Mouse (Mus musculus) megakaryocyte progenitor cell, adult 5-6 weeks (primary cell): Measurements from ENCODE around the gene Zfhx3. TPM values are rescaled to one million over a fixed set of nuclear protein-coding genes. Genes with fewer than 3 reads are reported as not detected.
"Not testable (repeated sequence)": the region's sequence is repeated elsewhere in the genome, so short reads cannot be mapped to it uniquely, and the experiment has no call there.

Experiments used
- ATAC-seq: replicated peaks from 2 replicates; pipeline ENCODE4 v1.8.0; 2016; ENCODE audit warnings: mild to moderate bottlenecking, moderate TSS enrichment, inconsistent platforms; ENCODE audit not compliant: poor library complexity
- total RNA-seq, 2 experiments: library from RNA; stranded (forward) in 1 of 2; stranded (reverse) in 1 of 2; fragments of 157-497, 149-512 nt in 1 of 2; fragments of 200-1000 nt in 1 of 2; gene quantifications; 2 replicates each; pipeline versions ENCODE4 v1.2.3 to v1.2.4; 2015 to 2017

The Zfhx3 gene
- total RNA-seq (2015), result 1.2 and 1.7 TPM in 2 replicates
- total RNA-seq (2017), result 0.25 and 0.34 TPM in 2 replicates

DNA sequence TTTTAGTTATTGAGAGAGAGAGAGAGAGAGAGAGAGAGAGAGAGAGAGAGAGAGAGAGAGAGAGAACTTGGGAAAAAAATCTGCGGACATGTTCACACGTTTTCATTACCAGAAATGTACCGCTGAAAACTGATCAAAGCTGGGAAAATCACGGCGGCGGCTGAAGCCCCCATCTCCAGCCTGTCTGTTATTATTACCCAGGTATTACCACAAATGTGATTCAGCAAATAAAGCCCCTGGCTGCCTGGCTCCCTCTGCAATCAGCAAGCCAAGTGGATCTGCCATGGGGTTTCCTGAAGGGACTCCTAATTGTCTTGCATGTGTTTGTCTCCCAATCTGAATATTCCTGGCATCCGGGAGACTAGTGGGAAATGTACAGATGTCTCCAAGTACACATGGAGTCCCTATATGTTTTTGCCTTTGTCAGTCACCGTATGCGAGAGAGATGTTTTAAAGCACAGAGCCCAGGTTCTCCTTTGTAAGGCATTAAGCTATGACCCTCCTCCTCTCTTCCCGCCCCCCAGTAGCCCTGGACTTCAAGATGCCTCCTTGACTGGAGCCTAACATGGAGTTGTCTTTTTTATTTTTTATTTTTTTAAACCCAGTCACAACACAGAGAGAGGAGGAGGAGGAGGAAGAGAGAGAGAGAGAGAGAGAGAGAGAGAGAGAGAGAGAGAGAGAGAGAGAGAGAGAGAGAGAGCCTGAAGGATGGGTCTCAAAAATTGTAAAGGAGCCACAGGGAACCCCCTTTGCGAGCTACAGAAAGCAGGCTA, at the start of gene Zfhx3:
Gene Zfhx3, plus strand, starts transcription at position 723 of the 773 bp plus-strand sequence.
- ATAC-seq, result no peak

DNA sequence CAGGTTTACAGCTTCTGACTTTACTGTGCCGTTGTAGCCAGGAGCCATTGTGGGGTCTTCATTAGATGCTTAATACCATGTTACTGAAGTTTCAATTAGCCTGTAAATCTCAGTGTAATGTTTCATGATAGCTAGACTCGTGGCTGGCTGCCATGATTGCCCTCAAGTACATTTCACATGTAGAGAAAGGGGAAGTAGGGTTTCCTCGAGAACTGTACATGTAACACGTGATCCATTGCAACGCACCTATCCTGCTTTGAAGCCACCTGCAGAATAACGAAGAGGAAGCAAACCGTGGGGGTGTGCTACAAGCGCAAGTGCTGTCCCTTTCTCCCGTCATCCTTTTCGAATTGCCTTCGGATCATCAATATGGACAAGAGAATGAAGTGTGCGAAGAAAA, 23.5 kb upstream of the Zfhx3 start:
- ATAC-seq, result 0 out of 2 replicates have a peak, but pooled peaks have one; percentile 37

DNA sequence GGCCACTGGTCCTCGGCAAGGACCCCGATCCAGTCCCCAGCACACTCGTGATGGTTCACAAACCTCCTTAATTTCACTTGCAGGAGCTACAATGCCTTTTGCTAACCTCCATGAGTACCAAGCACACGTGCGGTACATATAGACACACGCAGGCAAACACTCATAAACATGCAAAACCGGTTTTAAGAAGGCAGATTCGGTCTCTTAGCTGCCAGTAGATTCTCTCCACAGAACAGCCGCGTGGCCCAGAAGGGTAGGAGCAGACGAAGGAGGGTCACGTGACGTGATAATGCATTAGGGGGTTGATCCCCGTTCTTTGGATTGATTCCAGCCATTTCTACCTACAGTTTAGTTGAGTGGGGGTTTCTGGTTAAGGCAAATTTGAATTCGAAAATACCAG, 16.3 kb upstream of the Zfhx3 start:
- ATAC-seq, result no peak

DNA sequence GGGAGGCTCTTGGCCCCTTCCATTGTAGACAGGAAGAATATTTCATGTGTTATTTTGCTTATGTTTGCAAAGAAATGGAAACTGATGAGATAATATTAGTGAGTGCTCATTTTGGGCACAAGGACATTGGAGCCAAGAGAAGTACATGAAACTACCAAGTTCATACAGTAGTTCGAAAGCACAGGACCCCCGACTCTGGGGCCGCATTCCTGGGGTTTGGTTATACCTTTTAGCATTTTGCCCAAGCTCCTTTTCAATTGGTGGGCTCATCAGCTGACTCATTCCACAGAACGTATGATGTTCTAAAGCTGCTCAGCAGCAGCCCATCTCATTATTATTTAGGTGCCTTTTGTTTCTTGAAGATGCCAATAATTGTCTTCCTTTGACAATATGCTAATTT, 5.7 kb upstream of the Zfhx3 start:
- ATAC-seq, result no peak

DNA sequence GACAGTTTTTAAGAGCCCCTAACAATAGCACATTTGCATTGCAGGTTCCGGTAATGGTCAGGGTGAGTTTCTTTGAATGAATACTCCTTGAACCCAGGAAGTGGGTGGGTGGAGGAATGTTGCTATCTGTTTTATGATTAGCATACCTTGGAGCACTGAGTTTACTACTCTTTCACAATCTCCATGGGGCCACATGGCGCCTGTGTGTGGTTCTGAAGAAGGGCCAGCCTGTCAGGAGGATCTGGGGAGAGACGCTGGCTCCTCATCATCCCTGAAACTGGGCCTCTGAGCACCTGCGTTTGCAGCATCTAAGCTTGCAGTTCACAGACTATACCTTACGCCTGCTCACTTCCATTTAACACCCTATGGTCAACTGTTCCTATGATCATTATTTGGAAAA, 4.2 kb upstream of the Zfhx3 start:
- ATAC-seq, result not testable (repeated sequence)

DNA sequence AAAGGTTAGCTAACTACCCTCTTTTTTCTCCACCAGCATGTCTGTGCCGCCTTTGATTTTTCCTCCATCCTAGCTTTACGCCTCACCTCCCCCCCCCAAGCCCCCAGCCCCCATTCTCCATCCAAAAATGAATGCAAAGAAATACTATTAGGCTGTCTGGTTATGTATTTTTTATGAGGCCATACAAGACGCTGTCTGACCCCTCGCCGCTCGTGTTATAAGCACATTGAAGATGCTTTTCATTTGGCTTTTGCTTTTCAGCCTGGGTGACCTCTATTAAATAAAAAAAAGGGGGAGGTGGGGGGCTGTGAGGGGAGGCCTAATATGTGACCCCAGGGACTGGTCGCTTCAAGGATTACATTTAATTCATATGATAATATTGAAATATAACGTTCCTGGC, 2.3 kb upstream of the Zfhx3 start:
- no peak for ATAC-seq

DNA sequence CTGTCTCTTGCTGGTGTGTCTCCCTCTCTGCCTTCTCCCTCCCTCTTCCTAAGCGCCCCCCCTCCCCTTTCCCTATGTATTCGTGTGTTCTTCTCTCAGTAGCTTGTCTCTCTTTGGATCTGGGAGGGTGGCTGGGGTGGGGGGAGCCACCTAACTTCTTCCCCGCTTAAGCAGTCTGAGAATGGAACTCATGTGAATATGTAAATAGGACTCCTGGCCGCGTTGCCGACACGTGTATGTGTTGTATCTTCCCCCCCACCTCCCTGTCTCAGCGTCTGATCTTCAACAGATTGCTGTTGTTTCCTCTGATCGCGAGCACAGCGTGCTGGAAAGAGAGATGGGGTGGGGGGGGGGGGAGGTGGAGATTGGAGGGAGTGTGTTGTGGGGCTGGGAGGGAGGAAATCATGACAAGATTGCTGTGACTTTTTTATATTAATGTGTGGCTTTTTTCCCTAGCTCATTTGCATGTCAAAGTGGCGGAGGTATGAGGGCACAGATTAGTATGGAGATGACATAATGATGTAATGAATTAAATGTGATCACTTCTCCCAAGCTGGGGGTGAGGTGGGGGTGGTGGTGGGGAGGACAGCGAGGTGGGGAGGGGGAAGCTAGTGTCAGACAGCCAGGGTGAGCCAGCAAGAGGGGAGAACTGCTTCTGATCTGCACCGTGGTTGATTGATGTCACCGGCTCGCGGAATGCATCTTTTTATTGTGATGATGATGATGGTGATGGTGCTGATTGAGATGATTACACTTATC, 487 bp downstream of the Zfhx3 start:
- ATAC-seq, result no peak

DNA sequence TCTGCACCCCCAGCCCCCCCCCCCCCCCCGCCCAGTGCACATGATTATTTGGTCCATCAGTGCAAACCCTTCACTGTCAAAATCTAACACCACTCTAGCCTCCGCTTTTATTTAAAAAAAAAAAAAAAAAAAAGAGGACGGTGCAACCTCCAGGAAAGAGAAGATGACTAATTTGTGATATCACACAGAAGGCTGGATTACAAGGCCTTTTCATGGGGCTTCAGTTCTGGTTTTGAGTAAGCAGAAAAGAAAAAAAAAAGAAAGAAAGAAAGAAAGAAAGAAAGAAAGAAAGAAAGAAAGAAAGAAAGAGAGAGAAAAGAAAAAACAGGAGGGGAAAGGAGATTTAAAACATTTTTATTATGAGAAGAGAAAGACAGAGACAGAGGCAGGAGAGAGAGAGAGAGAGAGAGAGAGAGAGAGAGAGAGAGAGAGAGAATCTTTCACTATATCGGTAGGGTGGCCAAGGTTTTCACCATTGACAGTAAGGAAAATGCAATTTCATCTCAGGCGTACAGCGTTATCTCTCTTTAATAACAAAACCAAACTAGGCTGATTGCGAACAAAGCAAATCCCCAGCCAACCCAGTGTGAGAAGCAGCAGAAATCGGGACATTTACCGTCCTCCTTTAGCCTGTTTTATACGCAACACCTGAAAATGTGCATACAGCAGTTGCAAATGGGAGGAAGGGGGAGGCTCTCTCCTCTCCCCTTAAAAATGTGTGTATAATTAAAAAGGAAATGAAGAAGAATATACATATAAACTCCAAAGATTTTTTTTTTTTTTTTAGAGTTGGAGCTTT, 1.3 kb downstream of the Zfhx3 start:
- no peak for ATAC-seq

DNA sequence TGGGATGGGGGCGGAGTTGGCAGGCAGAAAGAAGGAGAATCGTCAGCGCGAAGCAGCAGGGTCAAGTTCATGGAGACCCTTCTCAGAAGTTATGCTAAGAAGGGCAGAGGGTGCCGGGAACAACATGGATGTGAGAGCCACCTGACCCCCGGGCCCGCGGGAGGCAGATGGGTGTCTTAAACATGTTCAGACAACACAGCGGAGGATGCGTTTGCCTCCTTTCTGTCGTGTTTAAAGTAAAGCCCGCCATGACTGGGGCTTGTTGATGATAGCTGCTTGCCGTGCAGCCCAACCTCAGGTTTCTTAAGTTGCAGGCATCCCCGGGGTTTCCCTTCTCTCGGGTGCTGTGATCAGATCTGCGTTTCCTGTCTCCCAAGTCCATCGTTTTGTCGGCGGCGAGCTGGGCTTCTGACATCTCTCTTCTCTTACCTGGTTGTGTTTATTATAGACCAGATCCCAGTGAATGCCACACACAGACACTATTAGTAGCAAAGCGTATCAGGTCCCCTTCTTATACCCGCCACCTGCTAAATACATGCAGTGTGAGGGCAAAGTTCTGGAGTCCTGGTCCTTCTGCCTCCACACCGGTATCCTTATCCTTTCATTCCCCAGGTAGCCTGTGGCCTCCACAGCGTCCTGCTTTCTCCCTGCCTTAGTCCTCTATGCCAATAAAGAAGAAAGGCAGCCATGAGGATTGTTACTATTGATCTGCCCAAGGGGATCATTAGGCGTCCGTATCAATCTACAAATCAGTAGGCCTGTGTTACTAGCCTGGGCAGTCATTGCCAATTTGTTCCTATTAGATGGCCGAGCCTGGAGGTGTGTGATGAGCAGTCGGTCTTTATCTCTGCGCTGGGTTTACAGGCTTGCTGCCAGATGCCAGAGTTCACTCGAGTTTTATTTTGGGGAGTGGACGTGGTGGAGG, 2.5 kb downstream of the Zfhx3 start:
- ATAC-seq, result no peak

DNA sequence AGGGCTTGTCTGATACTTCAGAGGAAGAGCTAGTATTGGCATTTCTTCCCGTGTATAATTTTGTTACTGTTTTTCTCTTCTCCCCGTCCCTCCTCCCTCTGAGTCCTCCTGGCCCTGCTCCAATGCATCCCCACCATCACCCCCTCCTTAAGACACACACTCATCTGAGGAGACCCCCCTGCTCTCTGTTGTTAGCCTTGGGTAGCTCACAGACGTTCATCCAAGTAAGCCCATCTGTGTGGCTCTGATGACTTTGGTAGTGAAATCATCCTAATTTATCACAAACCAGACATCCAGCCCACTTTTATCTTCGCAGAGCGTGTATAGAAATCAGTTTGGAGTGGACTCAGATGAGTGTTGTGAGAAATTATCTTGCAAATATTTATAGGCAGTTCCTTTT, 4.4 kb downstream of the Zfhx3 start:
- no peak for ATAC-seq

DNA sequence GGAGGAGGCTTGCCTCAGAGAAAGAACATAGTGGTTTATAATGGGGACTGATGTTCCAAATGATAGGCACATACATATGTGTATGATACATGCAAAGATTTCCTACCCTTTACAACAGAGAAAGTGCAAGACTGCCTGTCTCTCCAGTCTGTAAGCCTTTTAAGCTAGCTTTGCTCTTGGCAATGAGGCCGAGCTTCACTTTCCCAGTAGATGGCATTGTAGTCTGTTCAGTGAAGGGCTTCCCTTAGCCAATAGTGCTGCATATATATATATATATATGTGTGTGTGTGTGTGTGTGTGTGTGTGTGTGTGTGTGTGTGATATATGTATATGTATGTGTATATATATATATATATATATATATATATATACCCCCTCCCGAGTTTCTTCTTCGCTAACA, 13.4 kb downstream of the Zfhx3 start:
- no peak for ATAC-seq

DNA sequence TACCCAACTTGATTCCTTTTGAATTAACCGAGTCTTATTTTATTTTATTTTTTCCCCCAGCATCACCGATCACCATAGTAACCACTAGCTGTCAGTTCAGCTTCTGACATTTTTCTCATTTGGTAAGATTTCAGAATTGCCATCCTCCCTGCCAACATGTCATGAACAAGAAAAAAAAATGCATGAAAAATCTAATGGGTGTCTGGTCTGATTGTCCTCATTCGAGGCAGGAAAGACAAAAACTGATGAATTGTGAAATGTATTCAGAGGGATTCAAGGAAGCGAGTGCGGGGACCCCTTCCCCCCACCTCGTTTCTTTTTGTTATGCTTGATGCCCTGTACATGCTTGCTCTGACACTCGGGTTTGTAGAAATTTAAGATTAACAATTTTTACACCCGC, 15.1 kb downstream of the Zfhx3 start:
- no peak for ATAC-seq

DNA sequence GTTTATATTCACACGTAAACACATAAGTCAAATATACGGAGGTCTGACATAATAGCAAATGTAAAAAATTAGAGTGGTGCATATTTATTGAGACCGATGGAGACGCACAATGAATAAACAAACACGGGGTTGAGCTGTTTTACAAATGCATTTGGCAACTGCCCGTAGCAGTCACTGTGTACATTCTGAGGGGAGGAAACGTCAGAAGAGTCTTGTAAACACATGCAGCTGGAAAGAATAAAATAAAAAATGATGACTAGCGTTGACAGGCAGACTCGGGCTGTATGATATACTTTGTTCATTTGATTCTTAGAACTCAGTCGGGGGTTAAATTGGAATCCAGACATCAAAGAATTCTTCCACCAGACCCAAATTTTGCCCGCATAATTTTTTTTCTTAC, 18.0 kb downstream of the Zfhx3 start:
- ATAC-seq, result no peak

DNA sequence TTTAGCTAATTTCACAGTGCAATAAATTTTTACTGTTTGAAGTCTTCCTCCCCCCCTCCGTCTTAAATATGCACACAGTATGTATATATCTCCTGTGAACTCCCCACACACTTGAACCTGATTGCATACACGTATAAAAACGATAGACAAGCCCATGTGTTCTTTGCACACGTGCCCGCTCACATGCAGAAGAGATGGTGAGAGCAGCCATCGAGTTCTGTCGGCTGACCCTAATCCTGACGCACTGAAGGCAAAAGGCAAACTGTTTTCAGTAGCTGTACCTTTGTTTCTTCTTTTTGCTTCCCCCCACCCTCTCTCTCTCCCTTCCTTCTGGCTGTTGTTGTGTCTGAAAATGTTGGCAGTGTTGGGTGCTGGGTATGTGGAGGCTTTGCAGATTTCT, 18.4 kb downstream of the Zfhx3 start:
- ATAC-seq, result no peak

DNA sequence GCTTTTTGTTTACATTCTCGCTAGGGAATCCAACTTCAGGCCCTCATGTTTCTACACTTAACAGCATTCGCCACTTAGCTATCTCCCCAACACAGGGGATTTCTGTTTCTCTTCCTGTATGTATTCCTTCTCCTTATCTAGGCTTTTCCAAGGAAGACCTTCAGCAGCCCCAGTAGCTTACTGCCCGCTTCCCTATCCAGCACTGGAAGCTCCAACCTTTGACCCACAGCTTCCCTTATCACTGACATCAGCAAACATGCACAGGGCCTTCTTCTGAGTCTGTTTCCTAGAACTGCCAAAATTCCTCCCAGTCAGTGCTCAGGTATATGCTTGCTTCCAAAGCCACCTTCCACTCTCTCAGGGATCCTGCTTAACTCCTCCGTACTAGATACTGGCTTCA, 29.8 kb downstream of the Zfhx3 start:
- ATAC-seq, result no peak

DNA sequence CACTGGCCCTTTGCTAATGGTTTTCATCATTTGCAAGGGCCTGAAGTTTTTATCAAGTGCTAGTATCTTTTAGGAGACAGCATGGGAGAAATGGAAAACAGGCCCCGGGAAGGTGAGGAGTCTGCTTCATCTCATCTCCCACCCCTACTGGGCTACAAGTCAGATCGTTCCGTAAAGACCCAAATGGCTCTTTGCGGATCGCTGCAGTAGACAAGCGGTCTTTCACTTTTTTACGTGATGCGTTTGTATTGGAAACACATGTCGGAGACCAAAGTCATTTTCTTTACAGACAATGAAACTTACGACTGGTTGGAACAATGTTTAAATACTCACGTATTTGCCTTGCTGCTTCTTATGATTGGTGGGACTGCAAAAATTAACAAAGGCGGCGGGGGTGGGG, 32.0 kb downstream of the Zfhx3 start:
- no peak for ATAC-seq

DNA sequence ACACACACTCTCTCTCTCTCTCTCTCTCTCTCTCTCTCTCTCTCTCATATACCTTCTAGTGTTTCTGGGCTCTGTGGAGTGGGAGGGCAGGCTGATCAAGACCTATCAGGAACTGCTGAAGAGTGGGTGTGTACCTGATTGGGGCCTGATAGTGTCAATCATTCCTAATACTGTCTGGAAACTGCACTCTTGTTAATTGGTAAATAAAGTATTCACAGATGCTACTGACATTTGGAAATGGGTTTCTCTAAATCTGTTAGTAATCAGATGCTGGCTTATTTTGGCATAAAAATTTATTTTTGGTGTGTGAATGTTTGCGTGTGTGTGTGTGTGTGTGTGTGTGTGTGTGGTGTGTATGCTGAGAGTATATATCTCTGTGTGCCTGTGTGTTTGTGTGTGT, 35.8 kb downstream of the Zfhx3 start:
- no peak for ATAC-seq

DNA sequence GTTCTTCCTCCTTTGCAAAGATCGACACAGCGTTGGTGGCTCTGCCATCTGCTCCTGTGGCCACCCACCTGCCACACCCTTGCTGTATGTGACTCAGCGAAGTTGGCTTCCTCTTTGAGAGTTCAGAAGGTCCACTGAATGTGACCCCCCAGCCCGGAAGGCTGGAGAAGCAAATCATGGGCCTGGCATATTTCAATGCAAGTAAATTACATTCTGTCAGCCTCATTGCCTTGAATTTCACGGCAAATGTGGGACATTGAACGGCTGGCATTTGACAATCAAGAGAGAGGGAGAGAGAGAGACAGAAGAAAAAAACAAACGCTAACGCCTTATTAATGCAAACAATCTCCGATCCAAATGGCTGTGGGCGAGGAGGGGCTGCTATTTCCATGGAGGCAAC, 38.2 kb downstream of the Zfhx3 start:
- ATAC-seq, result peak; percentile 99

DNA sequence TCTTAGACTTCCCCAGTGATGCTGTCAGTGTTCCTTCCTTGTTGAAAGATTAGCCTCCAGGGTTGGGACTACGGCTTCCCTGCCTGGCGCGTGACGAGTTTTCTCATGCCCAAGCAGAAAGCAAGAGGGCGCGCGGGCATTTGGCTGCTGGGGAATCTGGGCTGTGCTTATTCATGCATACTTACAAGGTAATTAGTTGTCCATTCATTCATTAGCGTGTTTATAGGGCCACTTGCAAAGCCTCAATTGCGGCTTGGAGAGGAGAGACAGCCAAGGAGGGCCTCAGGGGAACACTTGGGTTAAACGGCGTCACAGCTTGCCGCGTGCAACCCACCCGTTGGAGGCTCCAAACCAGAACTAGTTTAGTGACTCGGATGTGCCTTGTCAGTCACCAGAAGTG, 44.2 kb downstream of the Zfhx3 start:
- ATAC-seq, result no peak

DNA sequence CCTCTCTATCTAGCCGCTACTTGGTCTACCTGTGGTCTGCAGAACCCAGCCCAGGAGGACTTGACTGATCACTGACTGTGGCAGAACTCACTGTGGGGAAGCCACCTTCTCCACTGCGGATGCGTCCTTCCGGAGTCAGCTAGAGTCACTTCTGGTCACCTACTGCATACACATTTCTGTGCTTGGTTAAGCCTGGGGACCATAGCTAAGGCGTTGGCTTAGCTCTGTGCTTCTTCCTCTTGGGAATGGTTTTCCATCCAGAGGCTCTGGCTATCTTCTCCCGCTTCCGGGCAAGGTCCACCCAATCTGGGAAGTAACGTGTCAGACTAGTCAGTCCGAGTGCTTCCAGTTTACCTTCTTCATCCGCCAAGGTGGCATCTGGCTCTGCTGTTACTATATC, 56.4 kb downstream of the Zfhx3 start:
- ATAC-seq, result no peak

DNA sequence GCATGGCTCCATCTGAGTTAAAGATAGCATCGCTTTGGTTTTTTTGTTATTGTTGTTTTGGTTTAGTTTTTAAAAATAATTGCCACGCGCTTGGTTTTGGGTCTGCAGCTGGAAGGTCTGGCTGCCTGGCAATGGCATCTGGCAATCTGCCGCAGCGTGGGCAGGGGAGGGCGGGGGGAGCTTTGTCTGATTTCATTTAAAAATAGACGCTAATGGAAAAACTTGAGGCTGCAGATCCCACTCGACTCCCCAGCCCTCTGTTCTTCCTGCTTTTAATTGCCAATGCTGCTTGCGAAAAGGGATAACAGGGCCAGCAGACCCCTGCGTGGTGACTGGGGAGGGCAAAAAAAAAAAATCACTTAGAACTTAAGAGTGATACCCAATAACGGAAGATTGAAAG, 69.1 kb downstream of the Zfhx3 start:
- no peak for ATAC-seq
